Mouse (Mus musculus): Measurements from ENCODE around the gene Ccdc188.

DNA sequence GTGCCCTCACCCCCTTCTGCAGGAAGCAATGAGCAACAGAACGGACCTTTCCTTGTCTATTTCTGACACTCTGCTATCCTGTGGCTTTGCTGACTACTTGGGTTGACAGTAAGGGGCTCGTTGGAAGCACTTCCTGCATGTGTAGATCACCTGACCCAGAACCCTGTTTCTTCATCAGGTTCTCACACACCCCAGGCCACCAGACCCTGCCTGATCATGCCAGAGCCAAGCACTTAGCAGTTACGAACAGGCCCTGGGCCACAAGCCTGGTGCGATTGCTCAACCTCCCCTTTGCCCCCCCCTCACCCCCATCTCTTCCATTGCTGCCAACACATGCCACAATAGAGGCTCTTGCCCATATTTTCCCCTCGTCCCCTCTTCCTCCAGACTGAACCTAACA lies 48.5 kb upstream of the Ccdc188 start:
- TF ChIP-seq TAL1 (IDR thresholded peaks at IDR 0.05; ENCODE audit: low read length) (no peak), GATA1 (IDR thresholded peaks at IDR 0.05; ENCODE audit: low read length) (no peak)

Data from erythroblast, embryonic 14.5 days (primary cell).